Mouse (Mus musculus): ENCODE results near the gene Parp1. TPM values are rescaled to one million over a fixed set of nuclear protein-coding genes. Genes with fewer than 3 reads are reported as not detected.

Gene Parp1
- polyA plus RNA-seq, 1 experiment from 2014 or later, result 114 TPM

DNA sequence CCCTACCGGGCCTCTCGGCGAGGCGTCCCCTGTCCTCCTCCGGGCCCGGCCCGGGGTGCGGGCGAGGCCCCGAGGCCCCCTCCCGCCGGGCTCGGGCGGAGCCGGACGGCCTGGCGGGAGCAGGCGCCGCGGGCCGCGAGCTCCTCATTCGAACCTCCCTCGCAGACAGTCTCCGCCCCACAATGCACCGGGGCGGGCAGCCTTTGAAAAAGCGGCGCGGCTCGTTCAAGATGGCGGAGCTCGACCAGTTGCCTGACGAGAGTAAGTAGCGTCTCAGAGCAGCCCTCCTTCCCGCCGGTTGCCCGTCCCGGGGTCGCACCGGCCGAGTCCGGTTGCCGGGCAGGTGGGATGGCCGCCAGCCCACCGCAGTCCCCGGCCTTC is 72.4 kb downstream of the Parp1 start, which contains the start of gene Lin9:
TSS of gene Lin9 (plus strand) at position 14 of the 381 bp plus-strand sequence.
- Histone ChIP-seq H3K27me3 (no peaks in the 10 kb centered on the region), H3K4me3 (peak within 1 kb of the TSS; percentile 96), H3K36me3 (no peaks in the 10 kb centered on the region), H3K4me2 (peak within 1 kb of the TSS; percentile 90), H3K4me1 (replicated peaks) (peaks cover 34% of the 10 kb centered on the region), H3K27ac (replicated peaks) (peak within 1 kb of the TSS; percentile 91), H3K9me3 (no peaks in the 10 kb centered on the region), H3K9ac (peak within 1 kb of the TSS; percentile 82)
- ATAC-seq (ENCODE audit: low read depth), result peak; percentile 94
- WGBS, result 0% methylated on average over 46 of the region's 47 CpGs

DNA sequence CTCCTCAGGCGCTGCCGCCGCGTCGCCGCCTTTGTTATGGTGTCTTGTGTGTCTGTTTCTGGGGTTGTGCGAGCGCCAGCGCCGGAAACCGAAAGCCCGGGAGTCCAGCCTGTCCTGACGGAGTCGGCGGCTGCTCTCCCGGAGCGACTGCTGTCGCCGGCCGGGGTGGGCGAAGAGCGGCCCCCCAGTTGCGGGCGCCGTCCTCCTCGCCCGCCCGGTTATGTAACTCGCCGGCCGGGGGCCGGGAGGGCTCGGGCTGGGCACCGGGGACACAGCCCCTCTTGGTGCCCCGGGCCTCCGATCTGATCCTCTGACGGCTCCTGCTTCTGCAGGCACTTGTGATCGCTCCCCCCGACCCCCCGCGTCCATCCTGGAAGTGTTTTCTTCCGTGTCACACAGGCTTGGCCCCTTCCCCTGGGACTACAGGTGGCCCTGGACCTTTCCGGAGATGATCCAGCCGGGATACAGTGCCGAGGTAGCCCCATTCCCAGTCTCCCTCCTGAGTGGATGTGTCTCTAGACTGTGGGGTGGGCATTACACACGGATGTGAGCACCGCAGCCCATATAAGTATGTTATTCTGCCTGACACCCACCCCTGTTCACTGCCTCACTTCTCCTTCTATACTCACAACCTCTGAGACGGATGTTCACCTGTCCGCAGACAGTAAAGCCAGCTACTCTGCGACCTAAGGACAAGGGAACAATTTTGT is 72.9 kb downstream of the Parp1 start:
- 3% methylated on average over 50 of the region's 50 CpGs for WGBS
- Histone ChIP-seq H3K4me1 (replicated peaks) (peaks cover 34% of the 10 kb centered on the region), H3K27ac (replicated peaks) (peak overlapping the region; percentile 91), H3K4me2 (peak overlapping the region; percentile 90), H3K4me3 (peak overlapping the region; percentile 96), H3K36me3 (no peaks in the 10 kb centered on the region), H3K9me3 (no peaks in the 10 kb centered on the region), H3K27me3 (no peaks in the 10 kb centered on the region), H3K9ac (peak overlapping the region; percentile 82)
- ATAC-seq (ENCODE audit: low read depth), result peak; percentile 73

DNA sequence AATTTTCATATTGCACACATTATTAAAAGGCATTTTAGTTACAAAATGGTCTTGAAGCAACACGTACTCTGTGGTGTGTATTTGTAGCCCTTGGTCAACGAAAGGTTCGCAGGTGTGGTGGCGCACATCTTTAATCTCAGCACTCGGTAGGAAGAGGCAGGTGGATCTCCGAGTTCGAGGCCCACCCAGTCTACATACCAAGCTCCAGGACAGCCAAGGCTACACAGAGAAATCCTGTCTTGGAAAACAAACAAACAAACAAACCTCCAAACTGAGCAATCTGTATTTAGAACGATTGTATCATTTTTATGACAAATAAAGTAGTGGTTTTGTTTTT is 73.5 kb downstream of the Parp1 start:
- no peaks in the 10 kb centered on the region for H3K27me3 ChIP-seq
- peak overlapping the region; percentile 90 for H3K4me2 ChIP-seq
- peaks cover 34% of the 10 kb centered on the region for H3K4me1 ChIP-seq (replicated peaks)
- no peaks in the 10 kb centered on the region for H3K36me3 ChIP-seq
- H3K27ac ChIP-seq (replicated peaks), result no peak overlapping the region
- WGBS, result 85% methylated on average over 8 of the region's 8 CpGs
- peak overlapping the region; percentile 96 for H3K4me3 ChIP-seq
- H3K9me3 ChIP-seq, result no peaks in the 10 kb centered on the region
- ATAC-seq (ENCODE audit: low read depth), result no peak
- peak overlapping the region; percentile 82 for H3K9ac ChIP-seq

Small RNA genes within 50 kb of the gene (microRNA-seq; reads per million reads assigned to microRNA genes)
- gene Mir6904, result not detected

Other genes starting within 250 kb of the Parp1 start
- 3.9 and 4.0 TPM in 2 replicates for gene Itpkb, start 238.4 kb upstream of the Parp1 start, polyA plus RNA-seq (2015; fragmentation: Nextera tagmentation; extraction: Ambion mirVana)
- gene Stum, start 85.4 kb upstream of the Parp1 start, polyA plus RNA-seq (2015; fragmentation: Nextera tagmentation; extraction: Ambion mirVana), result 5.5 and 5.6 TPM in 2 replicates
- 11.7 and 13.5 TPM in 2 replicates for gene Lin9, start 72.2 kb downstream of the Parp1 start, polyA plus RNA-seq (2015; fragmentation: Nextera tagmentation; extraction: Ambion mirVana)
- not detected in 2 replicates for gene Mixl1, start 128.1 kb downstream of the Parp1 start, polyA plus RNA-seq (2015; fragmentation: Nextera tagmentation; extraction: Ambion mirVana)
- 25.6 and 26.8 TPM in 2 replicates for gene Acbd3, start 157.1 kb downstream of the Parp1 start, polyA plus RNA-seq (2015; fragmentation: Nextera tagmentation; extraction: Ambion mirVana)
- gene H3f3a, start 245.0 kb downstream of the Parp1 start, polyA plus RNA-seq (2015; fragmentation: Nextera tagmentation; extraction: Ambion mirVana), result 3,608 and 3,867 TPM in 2 replicates